Mouse (Mus musculus) skeletal muscle tissue, adult 2 months (tissue): ENCODE results near the gene Mpeg1.

Experiments
- DNase-seq: peaks from one replicate; pipeline ENCODE4 v3.0.0-alpha.2; 2012; ENCODE audit warnings: low read depth, low spot score

Mpeg1 gene

GRCm38 (mm10) chr19:12465530-12466144 lies 5.1 kb downstream of the Mpeg1 start:
- DNase-seq = no peak

DNA sequence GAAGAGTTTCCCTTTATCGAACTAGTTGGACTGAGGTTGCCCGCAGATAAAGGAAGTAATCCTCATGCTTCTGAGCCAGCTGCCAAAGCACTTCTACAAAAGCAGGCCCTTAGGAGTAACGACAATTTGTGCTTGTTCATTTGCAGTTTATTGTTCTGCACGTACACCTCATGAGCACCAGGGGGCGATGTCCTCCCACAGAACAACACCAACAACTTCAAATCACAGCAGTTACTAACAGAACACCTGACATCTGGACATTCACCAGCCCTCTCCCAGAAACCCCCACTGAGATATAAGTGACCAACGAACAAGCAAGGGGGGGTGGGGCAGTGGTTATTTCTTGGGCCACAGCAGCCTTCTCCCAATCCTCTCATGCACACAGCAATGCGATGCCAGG lies 5.6 kb downstream of the Mpeg1 start:
- peak; percentile 70 for DNase-seq

GRCm38 (mm10) chr19:12467436-12467835 lies 6.9 kb downstream of the Mpeg1 start:
- DNase-seq = no peak

DNA sequence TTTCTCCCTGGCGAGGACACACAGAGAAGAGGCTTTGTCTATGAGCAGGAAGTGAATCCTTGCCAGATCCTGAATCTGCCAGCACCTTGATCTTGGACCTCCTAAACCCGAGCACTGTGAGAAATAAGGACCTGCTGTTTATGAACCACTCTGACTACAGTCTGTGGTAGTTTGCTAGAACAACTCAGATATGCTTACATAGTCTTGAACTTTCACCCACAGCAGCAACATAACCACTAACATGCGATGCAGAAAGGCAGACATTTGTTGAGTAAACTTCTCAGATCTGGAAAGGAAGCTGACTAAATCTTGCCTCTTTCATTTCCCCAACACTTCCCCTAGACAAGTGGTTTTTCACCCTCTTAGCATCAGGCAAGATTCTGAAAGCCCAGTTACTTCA lies 11.3 kb downstream of the Mpeg1 start:
- no peak for DNase-seq

DNA sequence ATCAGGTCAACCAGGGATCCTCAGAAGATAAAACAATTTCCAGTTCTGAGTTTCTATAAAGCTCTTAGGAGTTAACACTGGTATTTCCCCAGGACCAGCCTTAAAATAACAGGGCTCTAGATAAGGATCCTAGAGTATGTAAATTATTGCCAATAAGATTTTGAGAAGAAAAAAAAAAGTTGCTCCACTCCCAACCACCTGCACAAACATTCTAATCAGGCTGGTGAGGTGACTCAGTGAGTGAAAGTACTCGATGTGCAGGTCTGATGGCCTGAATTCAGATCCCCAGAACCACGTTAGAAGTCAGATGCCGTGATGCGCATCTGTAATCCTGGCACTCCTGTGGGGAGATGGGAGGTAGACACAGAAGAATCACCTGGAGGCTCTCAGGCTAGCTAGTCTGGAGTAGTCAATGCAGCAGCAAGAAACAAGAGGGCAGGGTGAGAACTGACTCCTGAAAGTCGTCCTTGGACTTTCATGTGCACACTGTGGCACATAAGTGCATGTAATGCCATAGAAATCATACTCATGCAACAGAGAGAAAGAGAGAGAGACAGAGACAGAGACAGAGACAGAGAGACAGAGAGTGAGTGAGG lies 11.9 kb downstream of the Mpeg1 start:
- DNase-seq = no peak

GRCm38 (mm10) chr19:12473201-12473641 lies 12.6 kb downstream of the Mpeg1 start:
- no peak for DNase-seq

DNA sequence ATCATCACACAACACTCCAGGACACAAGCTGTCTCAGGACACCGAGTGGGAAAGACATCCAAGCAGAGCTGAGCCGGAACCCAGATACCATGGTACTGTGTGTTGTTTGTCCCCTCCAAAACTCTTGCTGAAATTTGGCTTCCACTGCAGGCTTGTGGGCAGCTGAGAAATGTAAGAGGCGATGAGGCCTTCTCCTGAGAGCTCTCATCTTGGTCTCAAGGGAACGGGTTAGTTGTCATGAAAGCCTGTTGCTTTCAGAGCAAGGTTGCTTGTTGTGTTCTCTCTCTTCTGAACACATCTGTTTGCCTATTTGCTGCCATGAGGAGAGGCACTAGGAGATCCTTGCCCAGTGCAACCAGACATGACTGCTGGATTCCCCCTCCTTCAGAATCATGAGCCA lies 13.4 kb downstream of the Mpeg1 start:
- DNase-seq = no peak

GRCm38 (mm10) chr19:12475380-12476250 lies 15.0 kb downstream of the Mpeg1 start:
- DNase-seq = peak; percentile 97

DNA sequence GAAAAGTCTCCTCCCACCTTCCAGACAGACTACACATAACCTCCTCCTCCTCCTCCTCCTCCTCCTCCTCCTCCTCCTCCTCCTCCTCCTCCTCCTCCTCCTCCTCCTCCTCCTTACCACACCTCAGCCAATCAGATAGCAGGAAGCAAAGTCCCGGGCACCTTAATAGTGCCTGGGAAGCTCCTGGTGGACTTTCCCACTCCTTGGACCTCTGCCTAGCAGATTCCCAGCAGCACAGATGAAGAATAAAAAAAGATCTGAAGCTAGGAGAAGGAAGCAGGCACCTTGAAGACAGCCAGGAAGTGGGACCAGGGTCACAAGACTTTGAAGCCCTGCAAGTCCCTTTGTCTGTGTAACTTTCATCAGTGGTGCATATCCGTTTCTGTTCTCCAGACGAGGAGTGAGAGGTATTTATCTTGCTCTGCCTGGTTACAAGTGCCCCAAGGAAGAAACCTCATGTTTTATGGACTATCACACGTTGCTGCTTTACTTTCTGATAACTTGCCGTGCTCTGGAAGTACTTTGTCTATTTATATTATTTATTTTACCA lies 16.2 kb downstream of the Mpeg1 start:
- no peak for DNase-seq

GRCm38 (mm10) chr19:12478369-12478768 lies 17.8 kb downstream of the Mpeg1 start:
- no peak for DNase-seq

DNA sequence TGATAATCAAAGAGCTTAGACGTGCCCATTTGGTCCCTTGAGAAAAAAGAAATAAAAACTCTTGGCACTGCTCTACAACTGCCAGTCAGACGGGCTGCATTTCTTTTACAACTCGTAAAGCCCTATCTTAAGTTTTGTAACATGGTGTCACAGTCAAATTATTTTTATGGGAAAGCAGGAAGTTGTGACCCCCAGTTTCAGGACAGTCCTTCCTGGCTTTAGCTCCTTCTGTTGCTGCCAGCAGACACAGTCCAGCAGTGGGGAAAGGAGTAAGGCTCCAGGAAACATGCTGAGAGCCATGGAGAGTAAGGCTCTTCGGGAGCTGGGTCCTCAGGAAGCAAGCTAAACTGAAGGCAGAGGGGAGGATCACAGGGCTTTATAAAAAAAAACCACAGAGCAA lies 23.2 kb downstream of the Mpeg1 start:
- DNase-seq = no peak

DNA sequence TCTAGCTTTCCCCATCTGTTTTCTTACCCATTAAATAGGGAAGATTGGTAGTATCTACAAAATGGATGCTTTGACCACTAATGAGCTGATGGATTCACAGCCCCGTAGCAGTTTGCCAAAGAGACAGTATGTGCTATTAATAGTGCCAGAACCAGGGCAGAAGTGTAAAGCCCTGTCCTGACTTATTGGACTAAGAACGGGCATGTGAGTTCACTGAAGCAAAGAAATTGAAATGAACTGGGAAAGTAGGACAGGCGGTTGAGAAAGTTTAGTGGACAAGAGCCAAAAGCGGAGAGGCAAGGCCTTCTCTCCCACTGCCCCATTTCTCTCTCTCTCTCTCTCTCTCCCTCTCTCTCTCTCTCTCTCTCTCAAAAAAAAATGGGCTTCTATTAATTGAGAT lies 23.6 kb downstream of the Mpeg1 start:
- DNase-seq = no peak

- no peak for DNase-seq
These were observed 24.6 kb downstream of the Mpeg1 start for GRCm38 (mm10) chr19:12485223-12485622.

DNA sequence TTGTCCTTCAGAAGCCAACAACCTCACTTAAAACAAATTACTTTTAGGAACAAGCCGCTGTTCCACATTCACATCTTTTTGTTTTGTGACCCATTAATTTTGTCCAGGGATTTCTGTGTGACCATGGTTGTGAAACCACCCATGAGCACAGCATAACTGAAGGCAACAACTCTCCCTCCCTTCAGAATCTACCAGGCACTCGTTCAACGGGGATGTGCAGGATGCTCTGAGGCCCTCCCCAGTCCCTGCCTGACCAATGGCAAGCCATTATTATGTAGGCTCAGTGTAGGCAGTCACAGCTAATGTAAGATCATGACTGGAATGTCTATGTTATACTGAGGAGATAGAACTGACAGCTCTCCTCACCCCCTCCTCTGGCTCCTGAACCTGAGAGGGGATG lies 25.1 kb downstream of the Mpeg1 start:
- DNase-seq = no peak

DNA sequence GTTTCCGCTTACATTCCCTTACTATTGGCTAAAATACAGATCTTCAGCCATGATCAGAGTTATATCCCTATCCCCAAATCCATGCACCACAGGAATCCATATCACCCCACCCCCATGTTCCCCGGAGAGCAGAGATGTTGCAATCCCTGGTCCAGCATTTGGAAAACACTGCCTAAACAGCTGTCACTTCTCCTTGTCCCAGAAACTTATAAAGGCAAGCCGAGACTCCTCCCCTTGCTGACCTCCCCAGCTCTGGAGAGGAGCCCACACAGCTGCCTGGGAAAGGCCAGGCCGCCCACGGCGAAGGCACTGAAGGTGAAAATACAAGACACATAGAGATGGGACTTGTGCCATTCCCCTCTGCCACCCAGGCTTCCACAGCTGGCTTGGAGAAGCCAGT lies 26.3 kb downstream of the Mpeg1 start:
- peak; percentile 89 for DNase-seq

GRCm38 (mm10) chr19:12487511-12488204 lies 27.1 kb downstream of the Mpeg1 start:
- no peak for DNase-seq

DNA sequence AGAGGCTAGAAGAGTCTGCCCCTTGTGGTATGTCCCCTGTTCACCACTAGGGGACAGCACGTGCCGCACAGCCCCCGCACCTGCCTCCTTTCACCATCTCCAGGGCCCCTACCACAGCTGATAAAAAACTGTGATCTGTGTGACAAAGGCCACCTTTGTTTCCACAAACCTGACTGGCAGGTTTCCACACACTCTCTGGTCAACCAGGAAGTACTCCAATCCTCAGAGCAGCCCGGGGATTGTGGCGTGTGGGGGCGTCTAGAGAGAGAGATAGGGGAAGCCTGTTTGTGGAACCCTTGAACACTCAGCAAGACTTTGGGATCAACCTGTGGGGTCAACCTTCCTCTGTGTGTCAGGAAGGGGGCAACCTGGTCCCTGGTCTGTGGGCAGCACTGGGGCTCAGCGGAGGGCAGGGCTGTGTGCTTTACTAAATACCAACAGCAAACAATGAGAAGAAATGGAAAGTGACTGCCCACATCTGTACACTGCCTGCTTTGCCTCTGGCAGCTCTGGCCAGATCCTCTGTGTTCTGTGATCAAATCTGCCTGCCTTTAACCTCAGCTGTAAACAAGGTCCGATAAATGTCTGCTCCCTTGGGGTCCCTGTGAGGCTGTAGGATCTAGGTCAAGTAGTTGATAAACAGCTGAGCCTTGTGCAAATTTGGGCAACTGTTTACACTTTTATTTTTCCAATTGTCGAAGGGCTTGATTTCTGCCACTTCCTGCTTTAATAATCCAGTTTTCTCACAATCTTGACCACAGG lies 27.8 kb downstream of the Mpeg1 start:
- no peak for DNase-seq

GRCm38 (mm10) chr19:12488969-12489674 lies 28.5 kb downstream of the Mpeg1 start:
- no peak for DNase-seq

- no peak for DNase-seq
These were observed 29.3 kb downstream of the Mpeg1 start for GRCm38 (mm10) chr19:12489675-12490570.
